Mouse (Mus musculus) intestine, embryonic 16.5 days (tissue): Measurements from ENCODE around the gene Rbm4. TPM values are rescaled to one million over a fixed set of nuclear protein-coding genes. Genes with fewer than 3 reads are reported as not detected.

Experiments used
- ATAC-seq: fragments of 200-750 bp; cut with Nextera tagmentation; 2 replicates; pipeline ENCODE4 v1.8.0; 2017; ENCODE audit warnings: moderate TSS enrichment, moderate library complexity
- H3K27ac ChIP-seq: fragments of 300-500 bp; sonication (generic); 2 replicates; pipeline ENCODE4 v1.5.1; 2014; ENCODE audit warnings: mild to moderate bottlenecking, low read length
- H3K27me3 ChIP-seq: fragments of 300-500 bp; sonication (generic); replicated peaks from 2 replicates; pipeline ENCODE4 v1.6.1; 2014; ENCODE audit warnings: low read length, control low read depth, mixed read lengths; ENCODE audit not compliant: control insufficient read depth, insufficient read depth
- H3K36me3 ChIP-seq: fragments of 300-500 bp; sonication (generic); 2 replicates; pipeline ENCODE4 v1.6.1; 2014; ENCODE audit warnings: low read length, control low read depth; ENCODE audit not compliant: control insufficient read depth, insufficient read depth
- H3K4me1 ChIP-seq: fragments of 300-500 bp; sonication (generic); 2 replicates; pipeline ENCODE4 v1.6.1; 2014; ENCODE audit warnings: low read length, control low read depth, mixed read lengths; ENCODE audit not compliant: control insufficient read depth, insufficient read depth
- H3K4me2 ChIP-seq: fragments of 300-500 bp; sonication (generic); 2 replicates; pipeline ENCODE4 v1.6.1; 2014; ENCODE audit warnings: low read depth, low read length, control low read depth
- H3K4me3 ChIP-seq: fragments of 300-500 bp; sonication (generic); 2 replicates; pipeline ENCODE4 v1.5.1; 2014; ENCODE audit warnings: mild to moderate bottlenecking, low read length
- H3K9ac ChIP-seq: fragments of 300-500 bp; sonication (generic); 2 replicates; pipeline ENCODE4 v1.6.1; 2014; ENCODE audit warnings: low read depth, low read length
- H3K9me3 ChIP-seq: fragments of 300-500 bp; sonication (generic); 2 replicates; pipeline ENCODE4 v1.6.1; 2016; ENCODE audit warnings: low read length, control low read depth; ENCODE audit not compliant: control insufficient read depth
- WGBS: fragments of 180-500 bp; shearing (Covaris S2); extraction: QIAGEN DNeasy Blood & Tissue Kit; methylation state at CpG from one replicate; pipeline ENCODE4 v1.1.7; 2014; 5-methylcytosine and 5-hydroxymethylcytosine counted together
- polyA plus RNA-seq: library from polyadenylated mRNA; unstranded; fragments of >200 nt; fragmentation: Nextera tagmentation; extraction: Ambion mirVana; gene quantifications from 2 replicates; pipeline ENCODE4 v1.2.1, GENCODE M21; 2015

Gene Rbm4
- polyA plus RNA-seq = 47.3 and 49.4 TPM in 2 replicates

GRCm38 (mm10) chr19:4793831-4794422 lies at the start of gene Rbm4:
Gene Rbm4 (minus strand): TSS chr19:4793901.
- Histone ChIP-seq H3K4me1 (peaks cover 21% of the 10 kb centered on the region), H3K4me3 (peak within 1 kb of the TSS; percentile 77), H3K36me3 (peaks cover 11% of the 10 kb centered on the region), H3K27me3 (no peaks in the 10 kb centered on the region), H3K4me2 (peak within 1 kb of the TSS; percentile 76), H3K9ac (peak within 1 kb of the TSS; percentile 83), H3K27ac (peak within 1 kb of the TSS; percentile 85), H3K9me3 (no peaks in the 10 kb centered on the region)
- 0% methylated on average over 31 of the region's 31 CpGs for WGBS
- peak; percentile 99 for ATAC-seq

GRCm38 (mm10) chr19:4842611-4843010 lies 48.9 kb upstream of the Rbm4 start:
- no peak overlapping the region for H3K4me2 ChIP-seq
- no peak overlapping the region for H3K4me3 ChIP-seq
- WGBS = 67% methylated on average over 2 of the region's 2 CpGs
- H3K36me3 ChIP-seq = no peaks in the 10 kb centered on the region
- H3K9ac ChIP-seq = no peak overlapping the region
- H3K27me3 ChIP-seq = peaks cover 9% of the 10 kb centered on the region; the same call in 1 of the 2 replicates
- H3K4me1 ChIP-seq = peaks cover 11% of the 10 kb centered on the region
- no peaks in the 10 kb centered on the region for H3K9me3 ChIP-seq
- no peak overlapping the region for H3K27ac ChIP-seq
- no peak for ATAC-seq

DNA sequence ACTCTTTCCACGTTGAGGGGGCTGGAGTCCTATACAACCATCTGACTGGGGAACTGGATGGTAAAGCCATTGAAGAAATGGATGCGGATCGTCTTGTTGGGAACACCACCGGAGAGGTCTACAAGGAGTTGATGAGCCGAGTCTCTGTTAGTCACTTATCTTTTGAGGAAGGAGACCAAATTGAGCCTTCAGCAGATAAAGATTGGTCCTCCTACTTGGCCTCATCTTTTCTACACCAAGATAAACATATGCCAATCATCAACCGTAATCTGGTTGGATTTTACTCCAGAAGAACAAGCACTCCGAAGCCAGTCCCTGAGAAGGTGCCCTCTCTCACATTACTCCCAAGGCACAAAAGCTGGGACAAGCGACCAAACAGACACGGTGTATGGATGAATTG lies 47.1 kb upstream of the Rbm4 start:
- no peak overlapping the region for H3K9ac ChIP-seq
- no peaks in the 10 kb centered on the region for H3K9me3 ChIP-seq
- no peaks in the 10 kb centered on the region for H3K36me3 ChIP-seq
- peaks cover 9% of the 10 kb centered on the region; the same call in 1 of the 2 replicates for H3K27me3 ChIP-seq
- H3K4me1 ChIP-seq = peaks cover 14% of the 10 kb centered on the region
- H3K4me2 ChIP-seq = no peak overlapping the region
- no peak overlapping the region for H3K27ac ChIP-seq
- ATAC-seq = no peak
- WGBS = 80% methylated on average over 9 of the region's 9 CpGs
- no peak overlapping the region for H3K4me3 ChIP-seq

DNA sequence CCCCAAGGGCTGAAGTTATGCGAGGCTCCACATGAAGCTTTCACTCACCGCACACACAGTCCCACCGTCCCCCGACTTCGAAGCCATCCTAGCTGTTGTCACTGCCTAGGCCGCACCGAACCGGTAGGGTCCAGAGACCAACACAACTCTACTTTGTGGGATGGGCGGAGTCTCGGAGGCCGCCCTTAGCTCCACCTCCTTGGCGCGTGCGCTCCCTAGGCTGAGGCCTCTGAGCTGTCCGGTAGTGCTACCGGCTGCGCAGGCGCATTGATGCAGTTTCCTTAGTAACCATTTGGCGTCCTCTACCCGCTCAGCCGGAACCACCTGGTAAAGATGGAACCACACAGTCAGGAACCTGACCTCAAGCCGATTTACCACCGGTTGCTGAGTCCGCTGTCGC lies 45.4 kb upstream of the Rbm4 start, which contains the start of the genes Ccs and Ccdc87:
TSS of gene Ccs (minus strand) at position 184 of the 400 bp plus-strand sequence.
TSS of gene Ccdc87 (plus strand) at position 218 of the 400 bp plus-strand sequence.
- peak within 1 kb of the TSS; percentile 63 for H3K4me3 ChIP-seq
- peaks cover 9% of the 10 kb centered on the region; the same call in 1 of the 2 replicates for H3K27me3 ChIP-seq
- no peaks in the 10 kb centered on the region for H3K9me3 ChIP-seq
- peak within 1 kb of the TSS; percentile 97 for H3K4me2 ChIP-seq
- peak within 1 kb of the TSS; percentile 78 for H3K9ac ChIP-seq
- 0% methylated on average over 25 of the region's 25 CpGs for WGBS
- no peaks in the 10 kb centered on the region for H3K36me3 ChIP-seq
- peak; percentile 99 for ATAC-seq
- H3K4me1 ChIP-seq = peaks cover 14% of the 10 kb centered on the region
- no peak within 1 kb of the TSS for H3K27ac ChIP-seq

DNA sequence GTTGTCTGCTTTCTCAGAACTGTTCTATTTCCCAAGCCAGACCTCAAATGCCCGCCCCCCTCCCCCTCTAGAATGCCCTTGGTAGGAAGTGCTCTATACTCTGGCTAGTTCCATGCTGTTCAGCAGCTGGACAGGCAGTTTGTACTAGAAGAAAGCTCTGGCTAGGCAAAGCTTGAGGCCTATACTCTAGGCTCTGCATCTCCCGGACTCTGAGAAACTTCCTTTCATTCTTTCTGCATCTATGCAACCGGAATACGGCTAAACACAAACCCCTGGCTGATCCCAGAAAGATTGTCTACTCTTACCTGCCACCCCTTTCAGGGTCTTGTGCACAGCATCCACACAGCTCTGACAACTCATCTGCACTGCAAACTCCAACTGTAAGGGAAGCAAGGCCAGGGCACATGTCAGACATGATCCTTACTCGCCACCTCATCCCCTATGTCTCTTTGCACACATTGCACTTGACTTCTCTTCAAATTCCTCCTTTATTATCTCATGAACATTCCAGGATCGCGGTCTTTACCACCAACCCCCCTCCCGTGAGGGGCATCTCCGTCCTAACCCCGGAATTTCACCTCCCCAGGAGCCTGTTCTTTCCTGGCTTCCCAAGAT lies 44.9 kb upstream of the Rbm4 start:
- peak overlapping the region; percentile 78 for H3K9ac ChIP-seq
- peak overlapping the region; percentile 63 for H3K4me3 ChIP-seq
- ATAC-seq = peak; percentile 49
- peak overlapping the region; percentile 97 for H3K4me2 ChIP-seq
- WGBS = 29% methylated on average over 10 of the region's 10 CpGs
- H3K27me3 ChIP-seq = peaks cover 9% of the 10 kb centered on the region; the same call in 1 of the 2 replicates
- peaks cover 14% of the 10 kb centered on the region for H3K4me1 ChIP-seq
- no peaks in the 10 kb centered on the region for H3K36me3 ChIP-seq
- no peak overlapping the region for H3K27ac ChIP-seq
- no peaks in the 10 kb centered on the region for H3K9me3 ChIP-seq

DNA sequence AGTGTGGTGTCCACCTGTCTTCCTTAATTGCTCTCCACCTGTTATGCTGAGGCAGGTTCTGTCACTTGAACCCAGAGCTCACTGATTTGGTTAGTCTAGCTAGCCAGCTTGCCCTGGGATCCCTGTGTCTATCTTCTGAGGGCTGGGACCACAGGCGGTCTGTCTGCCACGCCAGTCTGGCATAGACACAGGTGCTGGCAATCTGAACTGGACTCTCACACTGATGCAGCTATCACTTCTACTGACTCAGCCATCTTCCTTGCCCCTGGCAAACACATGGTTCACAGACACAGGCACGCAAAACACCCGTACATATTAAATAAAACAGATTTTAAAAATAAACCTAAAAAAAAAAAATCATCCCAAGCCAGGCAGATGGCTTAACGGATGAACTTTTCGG lies 43.3 kb upstream of the Rbm4 start:
- no peak for ATAC-seq
- Histone ChIP-seq H3K4me3 (no peak overlapping the region), H3K27me3 (peaks cover 9% of the 10 kb centered on the region; the same call in 1 of the 2 replicates), H3K9me3 (no peaks in the 10 kb centered on the region), H3K27ac (no peak overlapping the region), H3K4me2 (no peak overlapping the region), H3K4me1 (peaks cover 14% of the 10 kb centered on the region), H3K36me3 (no peaks in the 10 kb centered on the region), H3K9ac (no peak overlapping the region)
- 97% methylated on average over 6 of the region's 6 CpGs for WGBS

GRCm38 (mm10) chr19:4836096-4836495 lies 42.4 kb upstream of the Rbm4 start:
- peak overlapping the region; percentile 30; the same call in 1 of the 2 replicates for H3K27ac ChIP-seq
- no peak for ATAC-seq
- whole genome bisulfite sequencing = 51% methylated on average over 2 of the region's 2 CpGs

DNA sequence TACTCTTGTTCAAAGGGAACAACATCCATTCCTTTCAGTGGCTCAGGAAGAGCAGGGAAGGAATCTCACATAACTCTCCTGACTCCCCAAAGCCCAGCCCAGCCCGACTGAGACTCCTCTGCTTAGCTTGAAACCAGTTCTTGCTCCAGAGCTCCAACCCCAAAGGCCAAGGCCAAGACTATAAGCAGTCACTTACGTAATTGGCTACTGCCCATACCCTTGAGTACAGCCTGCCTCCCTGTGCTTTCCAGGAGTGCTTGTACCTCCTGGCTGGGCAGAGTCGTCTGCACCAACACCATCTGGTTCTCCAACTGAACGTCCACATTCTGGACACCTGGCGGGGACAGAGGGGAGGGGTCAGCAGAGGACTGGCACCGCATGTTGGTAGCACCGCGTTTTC lies 40.3 kb upstream of the Rbm4 start:
- Histone ChIP-seq H3K4me2 (no peak overlapping the region), H3K9me3 (no peaks in the 10 kb centered on the region), H3K4me1 (peaks cover 11% of the 10 kb centered on the region), H3K4me3 (no peak overlapping the region), H3K36me3 (no peaks in the 10 kb centered on the region), H3K27ac (no peak overlapping the region), H3K9ac (no peak overlapping the region), H3K27me3 (no peaks in the 10 kb centered on the region)
- ATAC-seq = no peak
- 86% methylated on average over 8 of the region's 8 CpGs for WGBS

More at GRCm38 (mm10) chr19:4836096-4836495, 42.4 kb upstream of the Rbm4 start:
- no peaks in the 10 kb centered on the region for H3K36me3 ChIP-seq
- H3K9ac ChIP-seq = no peak overlapping the region
- H3K9me3 ChIP-seq = no peaks in the 10 kb centered on the region
- no peak overlapping the region for H3K4me3 ChIP-seq
- peaks cover 14% of the 10 kb centered on the region for H3K4me1 ChIP-seq
- no peak overlapping the region for H3K4me2 ChIP-seq
- H3K27me3 ChIP-seq = peaks cover 6% of the 10 kb centered on the region; the same call in 1 of the 2 replicates

GRCm38 (mm10) chr19:4829156-4829555 lies 35.5 kb upstream of the Rbm4 start:
- H3K4me2 ChIP-seq = no peak overlapping the region
- WGBS = 55% methylated on average over 7 of the region's 7 CpGs
- no peak overlapping the region for H3K27ac ChIP-seq
- H3K36me3 ChIP-seq = no peaks in the 10 kb centered on the region
- peak; percentile 39 for ATAC-seq
- H3K9ac ChIP-seq = no peak overlapping the region
- H3K4me1 ChIP-seq = 0 out of 2 replicates have a peak, but pooled peaks cover 3% of the 10 kb centered on the region
- no peak overlapping the region for H3K4me3 ChIP-seq
- no peaks in the 10 kb centered on the region for H3K9me3 ChIP-seq
- H3K27me3 ChIP-seq = no peaks in the 10 kb centered on the region
